Mouse (Mus musculus) ES-CJ7 (cell line): ENCODE data around the gene Rnf2.

ENCODE experiments used
- DNase-seq: peaks from one replicate; pipeline ENCODE4 v3.0.0; 2011; ENCODE audit warnings: low read depth, low spot score

The Rnf2 gene

DNA sequence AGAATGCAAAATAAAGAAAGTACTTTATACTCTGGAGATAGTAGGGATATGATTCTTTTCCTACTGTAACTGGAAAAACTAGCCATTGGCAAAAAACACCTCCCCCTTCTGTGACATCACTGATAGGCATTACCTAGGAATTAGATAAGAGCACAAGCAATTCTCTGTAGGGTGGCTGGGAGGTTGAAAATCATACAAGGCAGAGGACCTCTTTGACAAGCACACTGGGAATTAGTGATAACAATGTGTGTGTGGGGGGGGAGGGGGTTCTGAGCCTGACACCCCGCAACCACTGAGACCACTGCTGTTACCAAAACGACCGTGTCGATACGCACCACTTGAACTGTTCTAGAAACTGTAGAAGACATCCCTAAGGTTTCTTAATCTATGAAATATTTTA lies 16.0 kb downstream of the Rnf2 start:
- no peak for DNase-seq

GRCm38 (mm10) chr1:151483568-151483967 lies 17.2 kb downstream of the Rnf2 start:
- DNase-seq = peak; percentile 63

DNA sequence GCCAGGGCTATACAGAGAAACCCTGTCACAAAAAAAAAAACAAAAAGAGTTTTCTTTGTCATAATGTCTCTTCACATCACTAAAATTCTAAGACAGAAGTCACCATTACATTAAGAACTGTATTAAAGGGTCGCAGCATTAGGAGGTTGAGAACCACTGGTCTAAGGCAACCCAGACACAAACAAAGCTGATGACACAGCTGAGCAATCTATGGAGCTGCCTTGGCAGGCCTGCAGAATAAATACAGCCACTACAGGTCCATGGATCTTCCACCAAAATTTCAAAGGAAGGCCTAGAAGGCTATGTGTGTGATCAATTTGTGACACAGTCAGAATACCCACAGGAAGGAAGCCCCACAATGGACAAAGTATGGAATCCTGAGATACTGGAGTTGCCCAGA lies 18.3 kb downstream of the Rnf2 start:
- DNase-seq = no peak

GRCm38 (mm10) chr1:151472386-151472785 lies 28.4 kb downstream of the Rnf2 start:
- peak; percentile 39 for DNase-seq

- DNase-seq = peak; percentile 89
These were observed 29.3 kb downstream of the Rnf2 start for GRCm38 (mm10) chr1:151471429-151471828.

GRCm38 (mm10) chr1:151466571-151466970 lies 34.2 kb downstream of the Rnf2 start:
- DNase-seq = peak; percentile 74

DNA sequence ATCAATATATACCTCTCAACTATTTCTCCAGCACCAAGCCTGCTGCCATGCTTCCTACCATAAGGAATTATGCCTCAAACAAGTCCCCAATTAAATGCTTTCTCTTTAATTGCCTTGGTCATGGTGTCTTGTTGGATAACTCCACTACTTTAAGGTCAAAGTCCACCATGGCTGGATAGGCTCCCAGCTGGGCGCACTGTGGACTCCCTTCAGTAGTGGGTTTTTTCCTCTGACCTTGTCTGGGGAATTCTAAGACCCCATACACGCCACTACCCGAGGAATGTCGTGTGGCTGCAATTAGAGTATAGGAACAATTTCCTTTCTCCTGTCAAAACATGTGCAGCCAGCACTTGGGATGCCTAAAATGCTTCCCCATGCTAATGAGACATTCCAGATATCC lies 35.8 kb downstream of the Rnf2 start:
- DNase-seq = no peak

GRCm38 (mm10) chr1:151461265-151461664 lies 39.5 kb downstream of the Rnf2 start:
- DNase-seq = peak; percentile 67

DNA sequence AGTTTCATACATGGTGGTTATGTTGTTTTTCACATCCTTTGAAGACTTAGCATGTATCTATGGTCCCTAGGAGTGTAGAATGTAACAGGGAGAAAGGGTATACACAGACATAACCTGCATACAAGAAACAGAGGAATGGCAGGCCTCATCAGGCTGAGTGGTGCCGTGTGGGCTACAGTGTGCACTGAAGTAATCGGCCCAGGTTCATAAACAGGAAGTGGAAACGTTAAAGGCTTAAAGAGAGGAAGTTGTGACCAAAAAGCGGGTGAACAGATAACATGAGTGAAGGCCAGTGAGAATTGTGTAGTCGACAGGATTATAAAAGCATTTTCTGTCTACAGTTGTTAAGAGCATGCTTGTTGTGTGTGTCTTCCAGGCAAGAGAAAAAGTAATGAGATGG lies 43.7 kb downstream of the Rnf2 start:
- no peak for DNase-seq

- no peak for DNase-seq
These were observed 48.8 kb downstream of the Rnf2 start for GRCm38 (mm10) chr1:151451946-151452345.

DNA sequence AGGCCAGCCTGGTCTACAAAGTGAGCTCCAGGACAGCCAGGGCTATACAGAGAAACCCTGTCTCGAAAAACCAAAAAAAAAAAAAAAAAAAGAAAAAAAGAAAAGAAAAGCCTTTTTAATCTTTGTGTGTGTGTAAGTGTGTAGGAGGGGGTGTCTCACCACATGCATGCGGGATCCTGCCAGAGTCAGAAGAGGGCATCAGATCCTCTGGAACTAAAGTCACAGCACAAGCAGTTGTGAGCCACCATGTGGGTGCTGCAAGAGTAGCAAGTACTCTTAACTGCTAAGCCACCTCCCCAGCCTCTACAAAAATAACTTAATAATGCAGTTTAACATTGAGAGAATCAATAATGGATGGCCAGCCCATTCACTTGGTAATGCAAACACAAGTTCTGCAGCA lies 49.9 kb downstream of the Rnf2 start:
- peak; percentile 65 for DNase-seq

DNA sequence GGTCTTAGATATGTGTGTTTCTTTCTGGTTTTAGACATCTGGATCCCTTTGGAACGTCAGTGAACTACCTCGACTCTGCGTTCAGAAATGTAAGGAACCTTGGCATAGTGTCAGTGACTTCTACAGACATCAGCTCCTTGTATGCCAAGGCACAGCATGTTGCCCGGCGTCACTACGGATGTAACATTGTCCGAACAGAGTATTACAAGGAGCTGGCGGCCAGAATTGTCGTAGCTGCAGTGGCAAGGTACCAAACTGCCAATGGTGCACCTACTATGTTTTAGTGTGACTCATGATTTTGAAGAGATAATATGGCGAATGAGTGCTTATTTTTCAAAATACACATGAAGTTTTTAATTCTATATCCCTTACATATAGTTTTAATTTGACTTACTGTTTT lies 50.9 kb downstream of the Rnf2 start:
- no peak for DNase-seq

- no peak for DNase-seq
These were observed 65.3 kb downstream of the Rnf2 start for GRCm38 (mm10) chr1:151435431-151435830.

DNA sequence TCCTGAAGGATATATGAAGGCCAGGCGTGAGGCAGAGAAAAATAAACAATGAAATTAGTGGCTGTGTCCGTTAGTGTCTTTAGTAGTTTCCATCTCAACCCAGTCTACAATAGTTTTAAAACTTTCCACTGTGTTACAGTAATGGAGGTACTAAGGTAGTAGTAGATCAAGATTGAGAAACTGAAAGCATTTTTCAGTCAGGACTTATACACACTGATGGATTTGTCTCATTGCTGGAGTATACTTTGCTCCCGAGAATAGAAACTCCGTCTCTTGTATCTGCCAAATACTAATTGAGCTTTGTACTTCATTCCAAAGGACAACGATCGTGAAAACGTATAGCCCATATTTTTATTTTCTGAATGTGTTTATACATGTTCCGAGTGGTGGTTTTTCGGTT lies 71.4 kb downstream of the Rnf2 start:
- no peak for DNase-seq

GRCm38 (mm10) chr1:151428263-151429221 lies 72.2 kb downstream of the Rnf2 start, which contains the start of the genes Swt1 and Trmt1l:
Swt1 (minus strand) TSS chr1:151428455.
Trmt1l (plus strand) TSS chr1:151428542.
- peak; percentile 100 for DNase-seq

GRCm38 (mm10) chr1:151427888-151428262 lies 72.9 kb downstream of the Rnf2 start:
- DNase-seq = peak; percentile 16

DNA sequence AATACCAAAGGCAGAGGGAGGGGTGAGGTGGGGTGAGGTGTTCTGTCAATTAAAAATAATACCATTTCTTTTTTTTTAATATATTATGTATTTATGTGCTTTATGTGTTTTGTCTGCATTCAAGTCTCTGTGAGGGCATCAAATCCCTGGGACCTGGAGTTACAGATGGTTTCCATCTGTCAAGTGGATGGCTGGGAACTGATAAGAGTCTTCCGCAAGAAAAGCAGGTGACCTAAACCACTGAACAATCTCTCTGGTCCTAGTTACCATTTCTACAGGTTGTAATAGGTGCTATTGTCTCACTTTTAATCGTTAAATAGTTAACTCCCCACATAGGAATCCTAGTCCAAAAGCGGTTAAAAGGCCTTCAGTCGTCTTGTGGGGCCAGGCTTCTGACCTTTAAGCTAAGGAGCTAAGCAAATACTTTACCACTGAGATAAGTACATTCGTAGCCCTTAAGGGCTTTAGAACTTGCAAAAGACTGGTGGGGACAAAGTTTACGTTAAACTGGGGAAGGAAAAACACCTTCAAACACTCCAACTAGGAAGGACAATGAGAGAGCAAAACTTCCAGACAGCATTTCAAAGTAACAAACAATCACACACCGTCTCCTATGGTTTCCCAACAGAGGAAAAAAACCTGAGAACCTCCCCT lies 73.7 kb downstream of the Rnf2 start:
- peak; percentile 46 for DNase-seq

DNA sequence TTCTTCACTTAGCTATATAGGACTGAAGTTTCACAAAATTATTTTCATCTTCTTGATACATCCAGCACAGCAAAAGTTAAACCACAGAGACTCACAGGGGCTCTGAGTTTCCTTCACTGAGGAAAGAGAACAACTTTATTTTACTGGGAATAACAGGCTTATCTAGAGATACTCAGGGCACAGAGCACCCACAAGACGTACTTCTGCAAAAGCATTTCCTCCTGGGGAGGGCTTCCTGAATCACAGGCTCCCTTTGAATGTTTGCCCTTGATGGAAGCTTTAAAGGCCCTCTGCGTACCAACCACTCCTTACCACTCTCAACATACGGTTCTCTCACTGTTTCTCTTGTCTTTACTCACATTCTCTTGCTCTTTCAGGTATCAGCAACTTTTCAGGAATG lies 78.6 kb downstream of the Rnf2 start:
- no peak for DNase-seq

DNA sequence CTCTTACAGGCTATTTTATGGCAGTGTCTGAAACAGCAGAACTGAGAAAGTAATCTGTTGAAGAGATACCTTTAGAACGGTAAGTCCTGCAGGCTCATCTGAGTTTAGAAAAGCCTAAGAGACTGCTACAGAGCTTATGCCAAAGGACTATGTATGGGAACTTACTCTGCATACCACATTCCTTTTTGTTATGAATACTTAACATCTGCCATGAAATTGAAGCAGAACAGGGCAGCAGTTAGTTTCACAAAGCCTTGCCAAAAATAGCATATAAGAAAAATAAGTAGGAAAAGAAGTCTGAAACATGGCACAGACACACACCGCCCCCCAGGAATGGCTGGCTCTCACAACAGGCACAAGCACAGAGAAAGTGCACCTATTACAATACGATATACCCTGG lies 90.9 kb downstream of the Rnf2 start:
- DNase-seq = no peak
